Mouse (Mus musculus): ENCODE data around the gene Serpina3n.
"Not testable (repeated sequence)": the region's sequence is repeated elsewhere in the genome, so short reads cannot be mapped to it uniquely, and the experiment has no call there.

- not testable (repeated sequence) for TF ChIP-seq POLR2A (IDR thresholded peaks at IDR 0.05; ENCODE audit: insufficient read length, low read depth); CEBPB (IDR thresholded peaks at IDR 0.05; ENCODE audit: insufficient read depth, poor library complexity, severe bottlenecking)
Observed at GRCm38 (mm10) chr12:104378351-104378750, 28.2 kb upstream of the Serpina3n start.

Data from myocyte (in vitro differentiated cells).